Mouse (Mus musculus): ENCODE results near the gene Ccdc171. TPM values are rescaled to one million over a fixed set of nuclear protein-coding genes. Genes with fewer than 3 reads are reported as not detected.
"Not testable (repeated sequence)": the region's sequence is repeated elsewhere in the genome, so short reads cannot be mapped to it uniquely, and the experiment has no call there.

Gene Ccdc171
- polyA plus RNA-seq, 1 experiment = 1.5 TPM

GRCm38 (mm10) chr4:83567190-83568113, 42.1 kb downstream of the Ccdc171 start:
- DNase-seq = no peak
- TF ChIP-seq CTCF (IDR thresholded peaks at IDR 0.05; ENCODE audit: insufficient read depth, low read length) (no peak), POLR2A (IDR thresholded peaks at IDR 0.05; ENCODE audit: borderline replicate concordance, extremely low read depth, low read depth, low read length) (no peak)
- no peaks in the 10 kb centered on the region for H3K4me1 ChIP-seq (ENCODE audit: control insufficient read depth, insufficient read depth, low read length)
- no peak overlapping the region for H3K4me3 ChIP-seq (replicated peaks; ENCODE audit: extremely low read depth, low read depth, low read length)
- WGBS = 32% methylated on average over 13 of the region's 13 CpGs

- 8% methylated on average over 9 of the region's 9 CpGs for WGBS
- not testable (repeated sequence) for H3K4me3 ChIP-seq (replicated peaks; ENCODE audit: extremely low read depth, low read depth, low read length); H3K4me1 ChIP-seq (ENCODE audit: control insufficient read depth, insufficient read depth, low read length)
- DNase-seq = peak; percentile 51
Observed at GRCm38 (mm10) chr4:83568145-83568544, 42.8 kb downstream of the Ccdc171 start.

DNA sequence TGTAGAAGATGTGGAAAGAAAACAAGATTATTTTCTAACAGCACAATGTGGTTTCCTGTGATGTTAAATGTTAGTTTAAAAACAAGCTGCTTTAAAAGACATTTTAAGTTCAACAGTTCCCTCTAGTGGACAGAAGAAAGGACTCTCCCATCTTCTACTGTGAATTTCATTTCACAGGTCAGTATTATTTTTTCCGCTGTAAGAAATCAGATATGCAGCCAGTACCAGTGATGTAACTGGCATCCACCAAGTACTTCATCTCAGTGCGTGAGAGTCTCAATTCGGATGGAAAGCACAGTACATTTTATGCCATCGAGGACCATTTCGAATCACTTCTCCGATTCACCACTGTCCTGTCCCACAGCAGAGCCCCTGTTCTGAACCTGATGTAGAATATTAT, 45.2 kb downstream of the Ccdc171 start:
- WGBS = 52% methylated on average over 6 of the region's 6 CpGs
- H3K4me1 ChIP-seq (ENCODE audit: control insufficient read depth, insufficient read depth, low read length) = no peaks in the 10 kb centered on the region
- TF ChIP-seq CTCF (IDR thresholded peaks at IDR 0.05; ENCODE audit: insufficient read depth, low read length) = no peak
- no peak for DNase-seq
- no peak overlapping the region for H3K4me3 ChIP-seq (replicated peaks; ENCODE audit: extremely low read depth, low read depth, low read length)

- Histone ChIP-seq H3K4me3 (replicated peaks; ENCODE audit: extremely low read depth, low read depth, low read length) (no peak overlapping the region), H3K4me1 (ENCODE audit: control insufficient read depth, insufficient read depth, low read length) (no peaks in the 10 kb centered on the region)
- TF ChIP-seq POLR2A (IDR thresholded peaks at IDR 0.05; ENCODE audit: borderline replicate concordance, extremely low read depth, low read depth, low read length) (no peak), CTCF (IDR thresholded peaks at IDR 0.05; ENCODE audit: insufficient read depth, low read length) (no peak)
- no peak for DNase-seq
- WGBS = 73% methylated on average over 5 of the region's 5 CpGs
Observed at GRCm38 (mm10) chr4:83571033-83571432, 45.7 kb downstream of the Ccdc171 start.

- H3K4me3 ChIP-seq (replicated peaks; ENCODE audit: extremely low read depth, low read depth, low read length) = no peak overlapping the region
- TF ChIP-seq POLR2A (IDR thresholded peaks at IDR 0.05; ENCODE audit: borderline replicate concordance, extremely low read depth, low read depth, low read length) (no peak), CTCF (IDR thresholded peaks at IDR 0.05; ENCODE audit: insufficient read depth, low read length) (no peak)
- DNase-seq = no peak
- 41% methylated on average over 6 of the region's 6 CpGs for WGBS
- H3K4me1 ChIP-seq (ENCODE audit: control insufficient read depth, insufficient read depth, low read length) = no peaks in the 10 kb centered on the region
Observed at GRCm38 (mm10) chr4:83572521-83572920, 47.2 kb downstream of the Ccdc171 start.

DNA sequence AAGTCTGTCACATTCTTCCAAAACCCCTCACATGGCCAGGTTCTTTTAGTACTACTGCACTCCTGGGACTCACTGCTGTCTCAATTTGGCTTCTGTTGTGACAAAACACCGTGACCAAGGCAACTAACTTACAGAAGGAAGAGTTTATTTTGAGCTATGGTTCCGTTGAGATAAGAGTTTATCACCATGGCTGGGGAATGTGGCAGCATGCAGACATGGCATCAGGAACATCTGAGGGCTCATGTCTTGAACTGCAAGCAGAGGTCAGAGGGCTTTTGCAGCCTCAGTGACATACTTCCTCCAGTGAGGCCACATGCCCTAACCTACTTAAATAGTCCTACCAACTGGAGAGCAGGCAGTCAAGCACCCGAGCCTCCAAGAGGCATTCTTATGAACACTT, 51.0 kb downstream of the Ccdc171 start:
- Histone ChIP-seq H3K4me3 (replicated peaks; ENCODE audit: extremely low read depth, low read depth, low read length) (no peak overlapping the region), H3K4me1 (ENCODE audit: control insufficient read depth, insufficient read depth, low read length) (no peaks in the 10 kb centered on the region)
- no peak for TF ChIP-seq CTCF (IDR thresholded peaks at IDR 0.05; ENCODE audit: insufficient read depth, low read length)
- TF ChIP-seq POLR2A (IDR thresholded peaks at IDR 0.05; ENCODE audit: borderline replicate concordance, extremely low read depth, low read depth, low read length) = no peak
- 38% methylated on average over 3 of the region's 3 CpGs for WGBS
- no peak for DNase-seq

- 13% methylated on average over 1 of the region's 1 CpGs for WGBS
- DNase-seq = no peak
- no peak for TF ChIP-seq POLR2A (IDR thresholded peaks at IDR 0.05; ENCODE audit: borderline replicate concordance, extremely low read depth, low read depth, low read length)
- TF ChIP-seq CTCF (IDR thresholded peaks at IDR 0.05; ENCODE audit: insufficient read depth, low read length) = no peak
- H3K4me1 ChIP-seq (ENCODE audit: control insufficient read depth, insufficient read depth, low read length) = no peaks in the 10 kb centered on the region
- no peak overlapping the region for H3K4me3 ChIP-seq (replicated peaks; ENCODE audit: extremely low read depth, low read depth, low read length)
Observed at GRCm38 (mm10) chr4:83580157-83580556, 54.8 kb downstream of the Ccdc171 start.

- Histone ChIP-seq H3K4me3 (replicated peaks; ENCODE audit: extremely low read depth, low read depth, low read length) (no peak overlapping the region), H3K4me1 (ENCODE audit: control insufficient read depth, insufficient read depth, low read length) (no peaks in the 10 kb centered on the region)
- DNase-seq = no peak
- TF ChIP-seq POLR2A (IDR thresholded peaks at IDR 0.05; ENCODE audit: borderline replicate concordance, extremely low read depth, low read depth, low read length) (no peak), CTCF (IDR thresholded peaks at IDR 0.05; ENCODE audit: insufficient read depth, low read length) (no peak)
- 97% methylated on average over 1 of the region's 1 CpGs for WGBS
Observed at GRCm38 (mm10) chr4:83587563-83587962, 62.2 kb downstream of the Ccdc171 start.

GRCm38 (mm10) chr4:83596486-83596885, 71.1 kb downstream of the Ccdc171 start:
- WGBS = 19% methylated on average over 2 of the region's 2 CpGs
- Histone ChIP-seq H3K4me3 (replicated peaks; ENCODE audit: extremely low read depth, low read depth, low read length) (no peak overlapping the region), H3K4me1 (ENCODE audit: control insufficient read depth, insufficient read depth, low read length) (no peaks in the 10 kb centered on the region)
- TF ChIP-seq CTCF (IDR thresholded peaks at IDR 0.05; ENCODE audit: insufficient read depth, low read length) = 0 out of 2 replicates have a peak, but pooled peaks have one; percentile 3
- no peak for TF ChIP-seq POLR2A (IDR thresholded peaks at IDR 0.05; ENCODE audit: borderline replicate concordance, extremely low read depth, low read depth, low read length)
- no peak for DNase-seq

GRCm38 (mm10) chr4:83611111-83611510, 85.8 kb downstream of the Ccdc171 start:
- no peak for DNase-seq
- no peak overlapping the region for H3K4me3 ChIP-seq (replicated peaks; ENCODE audit: extremely low read depth, low read depth, low read length)
- no peaks in the 10 kb centered on the region for H3K4me1 ChIP-seq (ENCODE audit: control insufficient read depth, insufficient read depth, low read length)
- 71% methylated on average over 3 of the region's 3 CpGs for WGBS
- TF ChIP-seq CTCF (IDR thresholded peaks at IDR 0.05; ENCODE audit: insufficient read depth, low read length) = no peak
- no peak for TF ChIP-seq POLR2A (IDR thresholded peaks at IDR 0.05; ENCODE audit: borderline replicate concordance, extremely low read depth, low read depth, low read length)

DNA sequence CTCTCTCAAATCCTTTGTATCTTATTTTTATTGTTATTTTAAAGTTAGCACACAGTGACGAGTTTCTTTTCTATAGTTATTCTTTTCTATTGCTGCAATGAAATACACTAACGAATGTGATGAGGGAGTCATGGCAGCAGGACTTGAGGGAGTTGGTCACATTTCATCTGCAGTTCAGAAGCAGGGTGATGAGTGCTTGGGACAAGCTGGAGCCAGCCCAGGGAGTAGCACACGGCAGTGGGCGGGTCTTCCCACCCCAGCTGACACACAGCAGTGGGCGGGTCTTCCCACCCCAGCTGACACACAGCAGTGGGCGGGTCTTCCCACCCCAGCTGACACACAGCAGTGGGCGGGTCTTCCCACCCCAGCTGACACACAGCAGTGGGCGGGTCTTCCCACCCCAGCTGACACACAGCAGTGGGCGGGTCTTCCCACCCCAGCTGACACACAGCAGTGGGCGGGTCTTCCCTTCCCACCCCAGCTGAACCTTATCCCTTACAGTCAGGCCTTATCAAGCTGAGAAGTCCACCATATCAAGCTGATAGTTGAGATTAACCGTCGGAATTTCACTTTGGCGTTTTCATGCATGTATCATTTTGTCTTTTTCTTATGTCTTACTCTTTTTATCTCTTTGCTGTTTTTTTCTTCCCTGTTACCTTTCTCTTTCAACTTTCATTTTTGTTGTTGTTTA, 97.8 kb downstream of the Ccdc171 start:
- WGBS = 34% methylated on average over 11 of the region's 13 CpGs
- H3K4me3 ChIP-seq (replicated peaks; ENCODE audit: extremely low read depth, low read depth, low read length); DNase-seq: not testable (repeated sequence)

More for the DNA sequence above, 97.8 kb downstream of the Ccdc171 start:
- H3K4me1 ChIP-seq (ENCODE audit: control insufficient read depth, insufficient read depth, low read length) = not testable (repeated sequence)

All from lung, adult 2 months (tissue).